Mouse (Mus musculus) cerebellum, adult 2 months (tissue): ENCODE measurements around the gene 5031439G07Rik.

Experiments used
- CTCF ChIP-seq: fragments of 200-500 bp; IDR thresholded peaks from 2 replicates; pipeline ENCODE4 v1.5.1; 2011; ENCODE audit warnings: low read depth, mild to moderate bottlenecking, control low read depth, low read length, moderate library complexity, borderline replicate concordance; ENCODE audit not compliant: insufficient read depth
- POLR2A ChIP-seq: fragments of 200-500 bp; IDR thresholded peaks from 2 replicates; pipeline ENCODE4 v1.6.1; 2011; ENCODE audit warnings: low read length, control low read depth, borderline replicate concordance; ENCODE audit not compliant: insufficient read depth

- no peak for TF ChIP-seq CTCF
- no peak for TF ChIP-seq POLR2A
Measured at GRCm38 (mm10) chr15:84940102-84940501, 48.2 kb downstream of the 5031439G07Rik start.
